Mouse (Mus musculus): ENCODE measurements at regions not wholly inside any gene's neighbourhood (a gene's known extent, or its start where the extent isn't known, plus 50 kb on each side); places are given as distances from the start of the nearest gene placed in this dataset.

- no peaks in the 10 kb centered on the region for H3K27me3 ChIP-seq (ENCODE audit: control insufficient read depth, insufficient read depth, low read length)
- WGBS = 67% methylated on average over 1 of the region's 1 CpGs
- H3K36me3 ChIP-seq (ENCODE audit: control insufficient read depth, insufficient read depth, low read length) = no peaks in the 10 kb centered on the region
- no peak for ATAC-seq (ENCODE audit: insufficient number of reproducible peaks, insufficient read depth, low FRiP score, low read depth)
- H3K27ac ChIP-seq (ENCODE audit: low read length) = no peak overlapping the region
- H3K4me3 ChIP-seq (ENCODE audit: low read depth, low read length) = no peak overlapping the region
- no peak overlapping the region for H3K4me2 ChIP-seq (replicated peaks; ENCODE audit: low read depth, low read length)
- no peaks in the 10 kb centered on the region for H3K4me1 ChIP-seq (ENCODE audit: control insufficient read depth, insufficient read depth, low read length)
- no peaks in the 10 kb centered on the region for H3K9me3 ChIP-seq (ENCODE audit: control insufficient read depth, low read depth, low read length)
- H3K9ac ChIP-seq (replicated peaks; ENCODE audit: low read depth, low read length) = no peak overlapping the region
Observed at GRCm38 (mm10) chr11:44288825-44289224, 111.0 kb upstream of the Il12b start.

GRCm38 (mm10) chr11:44303786-44304185, 96.1 kb upstream of the Il12b start:
- H3K4me2 ChIP-seq (replicated peaks; ENCODE audit: low read depth, low read length) = no peak overlapping the region
- H3K9ac ChIP-seq (replicated peaks; ENCODE audit: low read depth, low read length) = no peak overlapping the region
- no peak for ATAC-seq (ENCODE audit: insufficient number of reproducible peaks, insufficient read depth, low FRiP score, low read depth)
- no peak overlapping the region for H3K27ac ChIP-seq (ENCODE audit: low read length)
- H3K36me3 ChIP-seq (ENCODE audit: control insufficient read depth, insufficient read depth, low read length) = no peaks in the 10 kb centered on the region
- H3K27me3 ChIP-seq (ENCODE audit: control insufficient read depth, insufficient read depth, low read length) = no peaks in the 10 kb centered on the region
- H3K9me3 ChIP-seq (ENCODE audit: control insufficient read depth, low read depth, low read length) = no peaks in the 10 kb centered on the region
- no peaks in the 10 kb centered on the region for H3K4me1 ChIP-seq (ENCODE audit: control insufficient read depth, insufficient read depth, low read length)
- WGBS = 86% methylated on average over 8 of the region's 8 CpGs
- H3K4me3 ChIP-seq (ENCODE audit: low read depth, low read length) = no peak overlapping the region

- no peak overlapping the region for H3K4me2 ChIP-seq (replicated peaks; ENCODE audit: low read depth, low read length)
- no peaks in the 10 kb centered on the region for H3K4me1 ChIP-seq (ENCODE audit: control insufficient read depth, insufficient read depth, low read length)
- ATAC-seq (ENCODE audit: insufficient number of reproducible peaks, insufficient read depth, low FRiP score, low read depth) = no peak
- no peaks in the 10 kb centered on the region for H3K9me3 ChIP-seq (ENCODE audit: control insufficient read depth, low read depth, low read length)
- 81% methylated on average over 8 of the region's 8 CpGs for WGBS
- H3K9ac ChIP-seq (replicated peaks; ENCODE audit: low read depth, low read length) = no peak overlapping the region
- H3K27me3 ChIP-seq (ENCODE audit: control insufficient read depth, insufficient read depth, low read length) = no peaks in the 10 kb centered on the region
- no peak overlapping the region for H3K27ac ChIP-seq (ENCODE audit: low read length)
- H3K36me3 ChIP-seq (ENCODE audit: control insufficient read depth, insufficient read depth, low read length) = no peaks in the 10 kb centered on the region
- no peak overlapping the region for H3K4me3 ChIP-seq (ENCODE audit: low read depth, low read length)
Observed at GRCm38 (mm10) chr11:44316061-44316460, 83.8 kb upstream of the Il12b start.

- H3K27me3 ChIP-seq (ENCODE audit: control insufficient read depth, insufficient read depth, low read length) = no peaks in the 10 kb centered on the region
- WGBS = 90% methylated on average over 3 of the region's 3 CpGs
Observed at GRCm38 (mm10) chr11:44319136-44319535, 80.7 kb upstream of the Il12b start.

GRCm38 (mm10) chr11:44323314-44323713, 76.5 kb upstream of the Il12b start:
- no peak overlapping the region for H3K9ac ChIP-seq (replicated peaks; ENCODE audit: low read depth, low read length)

More at GRCm38 (mm10) chr11:44319136-44319535, 80.7 kb upstream of the Il12b start:
- no peak for ATAC-seq (ENCODE audit: insufficient number of reproducible peaks, insufficient read depth, low FRiP score, low read depth)
- Histone ChIP-seq H3K4me2 (replicated peaks; ENCODE audit: low read depth, low read length) (no peak overlapping the region), H3K9ac (replicated peaks; ENCODE audit: low read depth, low read length) (no peak overlapping the region), H3K4me1 (ENCODE audit: control insufficient read depth, insufficient read depth, low read length) (no peaks in the 10 kb centered on the region), H3K27ac (ENCODE audit: low read length) (no peak overlapping the region), H3K4me3 (ENCODE audit: low read depth, low read length) (no peak overlapping the region), H3K36me3 (ENCODE audit: control insufficient read depth, insufficient read depth, low read length) (no peaks in the 10 kb centered on the region), H3K9me3 (ENCODE audit: control insufficient read depth, low read depth, low read length) (no peaks in the 10 kb centered on the region)

GRCm38 (mm10) chr11:44325066-44325465, 74.8 kb upstream of the Il12b start:
- no peak overlapping the region for H3K4me3 ChIP-seq (ENCODE audit: low read depth, low read length)
- no peak overlapping the region for H3K27ac ChIP-seq (ENCODE audit: low read length)
- H3K9ac ChIP-seq (replicated peaks; ENCODE audit: low read depth, low read length) = no peak overlapping the region
- no peaks in the 10 kb centered on the region for H3K9me3 ChIP-seq (ENCODE audit: control insufficient read depth, low read depth, low read length)
- no peaks in the 10 kb centered on the region for H3K36me3 ChIP-seq (ENCODE audit: control insufficient read depth, insufficient read depth, low read length)
- WGBS = 92% methylated on average over 4 of the region's 4 CpGs
- H3K27me3 ChIP-seq (ENCODE audit: control insufficient read depth, insufficient read depth, low read length) = no peaks in the 10 kb centered on the region
- H3K4me2 ChIP-seq (replicated peaks; ENCODE audit: low read depth, low read length) = no peak overlapping the region
- H3K4me1 ChIP-seq (ENCODE audit: control insufficient read depth, insufficient read depth, low read length) = no peaks in the 10 kb centered on the region
- ATAC-seq (ENCODE audit: insufficient number of reproducible peaks, insufficient read depth, low FRiP score, low read depth) = no peak

More at GRCm38 (mm10) chr11:44323314-44323713, 76.5 kb upstream of the Il12b start:
- no peak for ATAC-seq (ENCODE audit: insufficient number of reproducible peaks, insufficient read depth, low FRiP score, low read depth)
- 82% methylated on average over 2 of the region's 2 CpGs for WGBS
- no peaks in the 10 kb centered on the region for H3K36me3 ChIP-seq (ENCODE audit: control insufficient read depth, insufficient read depth, low read length)
- no peaks in the 10 kb centered on the region for H3K27me3 ChIP-seq (ENCODE audit: control insufficient read depth, insufficient read depth, low read length)
- no peak overlapping the region for H3K4me3 ChIP-seq (ENCODE audit: low read depth, low read length)
- no peaks in the 10 kb centered on the region for H3K4me1 ChIP-seq (ENCODE audit: control insufficient read depth, insufficient read depth, low read length)
- no peak overlapping the region for H3K27ac ChIP-seq (ENCODE audit: low read length)
- no peak overlapping the region for H3K4me2 ChIP-seq (replicated peaks; ENCODE audit: low read depth, low read length)
- no peaks in the 10 kb centered on the region for H3K9me3 ChIP-seq (ENCODE audit: control insufficient read depth, low read depth, low read length)

- no peaks in the 10 kb centered on the region for H3K9me3 ChIP-seq (ENCODE audit: control insufficient read depth, low read depth, low read length)
- H3K4me3 ChIP-seq (ENCODE audit: low read depth, low read length) = no peak overlapping the region
- no peaks in the 10 kb centered on the region for H3K36me3 ChIP-seq (ENCODE audit: control insufficient read depth, insufficient read depth, low read length)
- no peak overlapping the region for H3K9ac ChIP-seq (replicated peaks; ENCODE audit: low read depth, low read length)
- WGBS = 86% methylated on average over 11 of the region's 11 CpGs
- H3K27ac ChIP-seq (ENCODE audit: low read length) = no peak overlapping the region
- no peak for ATAC-seq (ENCODE audit: insufficient number of reproducible peaks, insufficient read depth, low FRiP score, low read depth)
- no peaks in the 10 kb centered on the region for H3K4me1 ChIP-seq (ENCODE audit: control insufficient read depth, insufficient read depth, low read length)
- H3K27me3 ChIP-seq (ENCODE audit: control insufficient read depth, insufficient read depth, low read length) = no peaks in the 10 kb centered on the region
- H3K4me2 ChIP-seq (replicated peaks; ENCODE audit: low read depth, low read length) = no peak overlapping the region
Observed at GRCm38 (mm10) chr11:44325525-44325924, 74.3 kb upstream of the Il12b start.

GRCm38 (mm10) chr11:44329503-44329902, 70.4 kb upstream of the Il12b start:
- H3K4me2 ChIP-seq (replicated peaks; ENCODE audit: low read depth, low read length) = no peak overlapping the region
- no peaks in the 10 kb centered on the region for H3K4me1 ChIP-seq (ENCODE audit: control insufficient read depth, insufficient read depth, low read length)
- H3K27ac ChIP-seq (ENCODE audit: low read length) = no peak overlapping the region
- H3K9me3 ChIP-seq (ENCODE audit: control insufficient read depth, low read depth, low read length) = no peaks in the 10 kb centered on the region
- WGBS = 72% methylated on average over 4 of the region's 4 CpGs
- no peak overlapping the region for H3K9ac ChIP-seq (replicated peaks; ENCODE audit: low read depth, low read length)
- H3K27me3 ChIP-seq (ENCODE audit: control insufficient read depth, insufficient read depth, low read length) = no peaks in the 10 kb centered on the region
- H3K36me3 ChIP-seq (ENCODE audit: control insufficient read depth, insufficient read depth, low read length) = no peaks in the 10 kb centered on the region
- no peak overlapping the region for H3K4me3 ChIP-seq (ENCODE audit: low read depth, low read length)
- no peak for ATAC-seq (ENCODE audit: insufficient number of reproducible peaks, insufficient read depth, low FRiP score, low read depth)

GRCm38 (mm10) chr11:44330438-44330837, 69.4 kb upstream of the Il12b start:
- ATAC-seq (ENCODE audit: insufficient number of reproducible peaks, insufficient read depth, low FRiP score, low read depth) = 0 out of 2 replicates have a peak, but pooled peaks have one; percentile 28
- Histone ChIP-seq H3K27ac (ENCODE audit: low read length) (no peak overlapping the region), H3K36me3 (ENCODE audit: control insufficient read depth, insufficient read depth, low read length) (no peaks in the 10 kb centered on the region), H3K9me3 (ENCODE audit: control insufficient read depth, low read depth, low read length) (no peaks in the 10 kb centered on the region), H3K4me1 (ENCODE audit: control insufficient read depth, insufficient read depth, low read length) (no peaks in the 10 kb centered on the region), H3K4me2 (replicated peaks; ENCODE audit: low read depth, low read length) (no peak overlapping the region), H3K27me3 (ENCODE audit: control insufficient read depth, insufficient read depth, low read length) (no peaks in the 10 kb centered on the region), H3K4me3 (ENCODE audit: low read depth, low read length) (no peak overlapping the region), H3K9ac (replicated peaks; ENCODE audit: low read depth, low read length) (no peak overlapping the region)
- WGBS = 68% methylated on average over 6 of the region's 6 CpGs

Measured in stomach, embryonic 14.5 days (tissue).